30 mouse cellular contexts compared by ENCODE assay signal in the genomic region with DNA sequence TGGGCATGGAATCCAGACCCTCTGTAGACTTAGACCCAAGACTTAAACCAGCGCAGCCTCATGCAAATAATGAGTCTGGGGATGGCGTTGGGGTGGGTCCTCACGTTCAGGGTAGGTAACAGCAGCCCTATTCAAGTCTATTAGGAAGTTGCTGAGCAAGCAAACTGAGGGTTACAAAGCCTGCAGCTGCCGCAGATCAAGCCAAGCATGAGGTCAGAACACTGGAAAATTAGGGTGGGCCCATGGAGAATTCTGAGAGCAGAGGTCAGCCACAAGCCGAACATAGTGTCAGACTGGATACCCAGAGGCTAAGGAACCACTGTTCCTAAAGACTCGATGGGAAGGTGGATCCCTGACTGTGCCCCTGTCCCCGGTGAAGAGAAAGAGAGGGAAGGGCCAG.
DNase-seq lines count a peak whose midpoint lies in the region; TF ChIP-seq lines count a peak whose summit lies in the region.
"Had no signal": no experiment of that assay in that cellular context is flagged by ENCODE, and none has a peak within 500 bp of the region (broad histone marks: within the 10 kb centered on the region; RNA-seq: fewer than 3 reads in every experiment).

No protein-coding gene starts in this region.

- TF ChIP-seq POLR2A in CH12.LX (IDR thresholded peaks at IDR 0.05; ENCODE audit: low read depth, low read length) = no peak

- peak; percentile 37 to 39 for DNase-seq in gastrocnemius, adult 8-10 months (ENCODE audit: low spot score in 2 of 2)
- no peak for DNase-seq in gastrocnemius, postnatal 10 days
- peak; percentile 42 to 50 for DNase-seq in heart, postnatal 10 days
- DNase-seq in heart, postnatal 36 days = no peak
- DNase-seq in CH12.LX (ENCODE audit: extremely low read depth) = no peak
- DNase-seq in gastrocnemius, postnatal 14 days = peak; percentile 44
- no peak for DNase-seq in layer of hippocampus, postnatal 36 days
- DNase-seq: adrenal gland, adult 2 months; adrenal gland, postnatal 36 days; cerebellum, adult 18-20 months; cerebellum, postnatal 10 days; forebrain, postnatal 0 days; layer of hippocampus, adult 9-11 months; liver; lung, adult 2 months; lung, postnatal 10 days; midbrain, embryonic 14.5 days; right cerebral cortex, postnatal 14 days; thymus, postnatal 14 days had no signal

- no peaks in the 10 kb centered on the region for H3K9me3 ChIP-seq in CH12.LX (replicated peaks; ENCODE audit: low read length)
- H3K9me3 ChIP-seq: embryonic facial prominence, embryonic 10.5 days; embryonic facial prominence, embryonic 15.5 days; forebrain, embryonic 12.5 days; hindbrain, embryonic 12.5 days; intestine, embryonic 15.5 days; stomach, embryonic 15.5 days had no signal

- no peak for TF ChIP-seq RAD21 in CH12.LX (IDR thresholded peaks at IDR 0.05; ENCODE audit: low read depth, low read length)

- no peak overlapping the region for H3K4me3 ChIP-seq in CH12.LX (replicated peaks in 1 of 3; ENCODE audit: low read depth in 2 of 3, low read length in 2 of 3, poor library complexity in 1 of 3)
- H3K4me3 ChIP-seq: embryonic facial prominence, embryonic 10.5 days; embryonic facial prominence, embryonic 15.5 days; forebrain, embryonic 12.5 days; heart, adult 2 months; hindbrain, embryonic 12.5 days; intestine, embryonic 15.5 days; stomach, embryonic 15.5 days had no signal

- H3K27me3 ChIP-seq in CH12.LX (replicated peaks) = no peaks in the 10 kb centered on the region
- H3K27me3 ChIP-seq: embryonic facial prominence, embryonic 15.5 days; intestine, embryonic 15.5 days; stomach, embryonic 15.5 days had no signal

- intact Hi-C loops in heart, postnatal 10 days (cut with DNase I) = no loop called here
- intact Hi-C loops in heart, postnatal 36 days (cut with DNase I) = no loop called here
- intact Hi-C loops in gastrocnemius, postnatal 14 days (cut with DNase I; ENCODE audit: low total_unique reads) = no loop called here

- H3K9ac ChIP-seq in CH12.LX (ENCODE audit: insufficient read depth, low read depth) = no peak overlapping the region
- H3K9ac ChIP-seq: embryonic facial prominence, embryonic 15.5 days; forebrain, embryonic 12.5 days; forebrain, postnatal 0 days; hindbrain, embryonic 12.5 days; intestine, embryonic 15.5 days; liver, embryonic 14.5 days; stomach, embryonic 15.5 days had no signal

- peaks cover 0 to 2% of the 10 kb centered on the region in 2 experiments; a peak in 1 of 4 replicates for H3K4me1 ChIP-seq in CH12.LX (ENCODE audit: control insufficient read depth in 1 of 2, insufficient read depth in 2 of 2)

- TF ChIP-seq EP300 in CH12.LX (IDR thresholded peaks at IDR 0.05; ENCODE audit: low read length) = no peak

- H3K4me2 ChIP-seq in CH12.LX (ENCODE audit: insufficient read depth, low read depth, poor library complexity, severe bottlenecking) = no peak overlapping the region
- H3K4me2 ChIP-seq: embryonic facial prominence, embryonic 15.5 days; forebrain, embryonic 12.5 days; hindbrain, embryonic 12.5 days; intestine, embryonic 15.5 days; stomach, embryonic 15.5 days had no signal

- H3K36me3 ChIP-seq in CH12.LX (replicated peaks in 1 of 2; ENCODE audit: control insufficient read depth in 1 of 2, insufficient read depth in 1 of 2, low read length in 1 of 2) = no peaks in the 10 kb centered on the region
- H3K36me3 ChIP-seq: embryonic facial prominence, embryonic 10.5 days; embryonic facial prominence, embryonic 15.5 days; forebrain, embryonic 12.5 days; hindbrain, embryonic 12.5 days; intestine, embryonic 15.5 days; stomach, embryonic 15.5 days had no signal

- H3K79me2 ChIP-seq in CH12.LX (replicated peaks; ENCODE audit: control insufficient read depth, extremely low read depth, insufficient read depth, poor library complexity, severe bottlenecking) = no peaks in the 10 kb centered on the region

- in situ Hi-C loops in CH12.LX (cut with MboI; ENCODE audit: low pct_ligation_motif_present, low pct_unique_long_range_greater_than_20kb, low sequenced_read_pairs) = no loop called here

- no peak overlapping the region for H3K27ac ChIP-seq in CH12.LX (ENCODE audit: insufficient read depth, low read depth)
- H3K27ac ChIP-seq: embryonic facial prominence, embryonic 10.5 days; embryonic facial prominence, embryonic 15.5 days; forebrain, embryonic 12.5 days; heart, adult 2 months; hindbrain, embryonic 12.5 days; hindbrain, postnatal 0 days; intestine, embryonic 15.5 days; kidney, postnatal 0 days; liver, embryonic 14.5 days; macrophage; stomach, embryonic 15.5 days had no signal

- dilution Hi-C loops in CH12.LX (cut with MboI; ENCODE audit: extremely low pct_ligation_motif_present, extremely low pct_unique_long_range_greater_than_20kb, low sequenced_read_pairs) = no loop called here

- no peak for TF ChIP-seq CTCF in CH12.LX (conservative IDR thresholded peaks at IDR 0.05 in 1 of 2, IDR thresholded peaks at IDR 0.05 in 1 of 2; ENCODE audit: low read depth in 2 of 2, low read length in 2 of 2)

TF ChIP-seq in CH12.LX, 34 proteins besides CTCF, POLR2A, EP300 and RAD21:
- TF ChIP-seq MAFK (IDR thresholded peaks at IDR 0.05; ENCODE audit: insufficient replicate concordance, low read length) (peak; percentile 61; the same call in 1 of the 2 replicates), HCFC1 (IDR thresholded peaks at IDR 0.05; ENCODE audit: low read depth, low read length) (no peak)

Comparison
In these comparisons a context has a peak if more than half of its experiments do, and no peak if none do; other contexts are left out.
1. DNase-seq: peak in gastrocnemius, adult 8-10 months (2 of 2), heart, postnatal 10 days (2 of 2) and gastrocnemius, postnatal 14 days (single experiment); none in gastrocnemius, postnatal 10 days (single experiment), heart, postnatal 36 days (0 of 2), CH12.LX (single experiment) and layer of hippocampus, postnatal 36 days (0 of 2).